Mouse (Mus musculus): ENCODE results near the gene Gm20388.

DNA sequence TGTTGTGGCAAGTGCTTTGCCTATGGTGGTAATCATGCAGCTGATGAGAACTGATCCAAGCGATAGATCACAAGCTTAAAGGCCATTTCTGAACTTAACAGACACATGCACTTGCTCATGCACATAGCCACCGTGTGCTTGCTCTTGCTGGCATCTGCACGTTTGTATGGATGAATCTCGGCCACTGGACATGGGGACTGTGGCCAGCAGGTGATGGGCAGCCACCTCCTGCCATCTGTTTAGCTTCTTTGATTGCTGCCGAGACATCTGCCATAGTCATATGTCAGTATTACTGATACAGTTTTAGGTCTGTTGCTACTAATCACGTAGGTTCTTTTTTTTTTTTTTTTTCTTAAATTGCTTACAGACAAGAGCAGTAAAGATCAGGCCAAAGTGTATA lies 2484.7 kb downstream of the Gm20388 start:
- TF ChIP-seq MAFK (IDR thresholded peaks at IDR 0.05; ENCODE audit: insufficient read depth, low read depth, low read length): no peak
- no peak for TF ChIP-seq ZNF384 (IDR thresholded peaks at IDR 0.05; ENCODE audit: low read depth, low read length)
